Mouse (Mus musculus) intestine, embryonic 15.5 days (tissue): ENCODE results near the gene Agap1. TPM values are rescaled to one million over a fixed set of nuclear protein-coding genes. Genes with fewer than 3 reads are reported as not detected.

Source experiments
- ATAC-seq: fragments of 200-750 bp; cut with Nextera tagmentation; 2 replicates; pipeline ENCODE4 v1.8.0; 2017; ENCODE audit warnings: moderate TSS enrichment, moderate library complexity
- H3K27ac ChIP-seq: fragments of 300-500 bp; sonication (generic); 2 replicates; pipeline ENCODE4 v1.5.1; 2015; ENCODE audit warnings: mild to moderate bottlenecking, inconsistent platforms
- H3K27me3 ChIP-seq: fragments of 300-500 bp; sonication (generic); replicated peaks from 2 replicates; pipeline ENCODE4 v1.6.1; 2015; ENCODE audit warnings: inconsistent platforms
- H3K36me3 ChIP-seq: fragments of 300-500 bp; sonication (generic); 2 replicates; pipeline ENCODE4 v1.6.1; 2015; ENCODE audit warnings: inconsistent platforms
- H3K4me1 ChIP-seq: fragments of 300-500 bp; sonication (generic); replicated peaks from 2 replicates; pipeline ENCODE4 v1.6.1; 2015; ENCODE audit warnings: inconsistent platforms
- H3K4me2 ChIP-seq: fragments of 300-500 bp; sonication (generic); replicated peaks from 2 replicates; pipeline ENCODE4 v1.6.1; 2015; ENCODE audit warnings: mild to moderate bottlenecking, inconsistent platforms
- H3K4me3 ChIP-seq: fragments of 300-500 bp; sonication (generic); replicated peaks from 2 replicates; pipeline ENCODE4 v1.5.1; 2015; ENCODE audit warnings: inconsistent platforms
- H3K9ac ChIP-seq: fragments of 300-500 bp; sonication (generic); 2 replicates; pipeline ENCODE4 v1.6.1; 2015; ENCODE audit warnings: inconsistent platforms
- H3K9me3 ChIP-seq: fragments of 300-500 bp; sonication (generic); 2 replicates; pipeline ENCODE4 v1.6.1; 2016; ENCODE audit warnings: inconsistent platforms
- WGBS: fragments of 180-500 bp; shearing (Covaris S2); methylation state at CpG from one replicate; pipeline ENCODE4 v1.1.7; 2015; 5-methylcytosine and 5-hydroxymethylcytosine counted together
- polyA plus RNA-seq: library from polyadenylated mRNA; unstranded; fragments of >200 nt; fragmentation: Nextera tagmentation; extraction: Ambion mirVana; gene quantifications from 2 replicates; pipeline ENCODE4 v1.2.1, GENCODE M21; 2015

The Agap1 gene
- polyA plus RNA-seq, 1 experiment from 2014 or later: 9.4 TPM

- Histone ChIP-seq H3K4me2 (peak overlapping the region; percentile 26), H3K27ac (no peak overlapping the region), H3K9ac (no peak overlapping the region), H3K9me3 (no peaks in the 10 kb centered on the region), H3K4me3 (no peak overlapping the region), H3K36me3 (no peaks in the 10 kb centered on the region), H3K27me3 (peaks cover 97% of the 10 kb centered on the region), H3K4me1 (peaks cover 27% of the 10 kb centered on the region)
- no peak for ATAC-seq
- WGBS: 9% methylated on average over 6 of the region's 6 CpGs
Measured at GRCm38 (mm10) chr1:89929181-89929580, 474.6 kb downstream of the Agap1 start.

DNA sequence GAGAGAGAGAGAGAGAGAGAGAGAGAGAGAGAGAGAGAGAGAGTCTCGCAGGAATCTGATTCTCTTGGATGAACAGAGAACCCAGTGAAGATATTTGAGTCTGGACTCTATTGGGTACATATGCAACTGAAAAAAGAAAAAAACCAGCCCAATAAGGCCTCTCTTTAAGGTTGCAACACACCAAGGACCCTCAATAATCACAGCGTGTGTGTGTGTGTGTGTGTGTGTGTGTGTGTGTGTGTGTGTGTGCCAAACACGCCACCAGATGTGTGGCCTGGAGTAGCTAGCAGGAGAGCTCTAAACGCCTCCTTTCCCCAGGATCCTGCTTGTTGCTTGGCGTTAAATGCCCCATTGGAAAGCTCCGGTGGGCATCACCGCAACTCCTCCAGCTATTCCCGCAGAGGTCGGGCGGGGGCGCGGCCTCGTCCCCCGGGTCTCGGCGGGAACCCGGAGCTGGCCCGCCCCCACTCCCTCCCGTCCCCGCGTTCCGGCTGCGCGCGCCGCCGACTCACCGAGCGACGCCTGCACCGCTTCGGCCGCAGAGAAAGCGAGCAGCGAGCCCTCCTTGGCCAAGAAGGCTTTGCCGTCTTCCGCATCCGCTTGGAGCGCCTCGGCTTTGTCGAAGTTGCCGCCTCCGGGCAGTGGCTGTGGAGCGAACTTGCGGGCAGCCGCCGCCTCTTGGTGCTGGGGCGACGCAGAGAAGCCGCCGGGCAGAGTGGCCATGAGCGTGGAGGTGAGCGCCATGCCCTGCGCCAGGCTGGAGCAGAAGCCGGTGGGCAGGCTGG, 475.3 kb downstream of the Agap1 start:
- Histone ChIP-seq H3K4me3 (peak overlapping the region; percentile 39), H3K4me2 (peak overlapping the region; percentile 88), H3K27ac (no peak overlapping the region), H3K27me3 (peaks cover 92% of the 10 kb centered on the region), H3K9ac (peak overlapping the region; percentile 17; the same call in 1 of the 2 replicates), H3K9me3 (no peaks in the 10 kb centered on the region), H3K4me1 (peaks cover 27% of the 10 kb centered on the region), H3K36me3 (no peaks in the 10 kb centered on the region)
- ATAC-seq: peak; percentile 9; the same call in 1 of the 2 replicates
- WGBS: under 1% methylated on average over 55 of the region's 55 CpGs

DNA sequence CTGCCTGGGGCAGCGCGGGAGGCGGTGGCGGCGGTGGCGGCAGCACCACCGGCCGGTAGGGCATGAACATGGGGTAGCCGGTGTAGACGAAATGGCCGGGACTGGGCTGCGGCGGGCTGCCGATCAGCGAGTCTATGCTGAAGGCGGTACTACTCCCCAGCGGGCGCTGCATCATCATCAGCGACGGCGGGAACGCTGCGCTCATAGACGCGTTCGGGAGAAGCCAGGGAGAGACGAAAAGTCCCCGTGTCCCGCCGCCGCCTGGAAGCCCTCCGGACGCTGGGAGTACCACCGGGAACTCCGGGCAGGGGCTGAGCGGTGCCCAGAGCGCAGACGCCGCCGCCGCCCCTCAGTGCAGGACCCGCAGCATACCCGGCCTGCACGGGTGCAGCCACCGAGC, 475.9 kb downstream of the Agap1 start:
- WGBS: under 1% methylated on average over 45 of the region's 45 CpGs
- H3K27ac ChIP-seq: no peak overlapping the region
- peak overlapping the region; percentile 17; the same call in 1 of the 2 replicates for H3K9ac ChIP-seq

GRCm38 (mm10) chr1:89931120-89931519, 476.5 kb downstream of the Agap1 start, which contains the start of gene Gbx2:
Gene Gbx2, minus strand, starts transcription at chr1:89931179.
- Histone ChIP-seq H3K4me2 (peak within 1 kb of the TSS; percentile 88), H3K9me3 (no peaks in the 10 kb centered on the region), H3K27ac (no peak within 1 kb of the TSS), H3K36me3 (no peaks in the 10 kb centered on the region), H3K4me3 (peak within 1 kb of the TSS; percentile 39), H3K9ac (peak within 1 kb of the TSS; percentile 17; the same call in 1 of the 2 replicates), H3K27me3 (peaks cover 90% of the 10 kb centered on the region), H3K4me1 (peaks cover 27% of the 10 kb centered on the region)
- ATAC-seq: peak; percentile 83
- under 1% methylated on average over 33 of the region's 33 CpGs for WGBS

More for the DNA sequence above, 475.9 kb downstream of the Agap1 start:
- peaks cover 90% of the 10 kb centered on the region for H3K27me3 ChIP-seq
- H3K36me3 ChIP-seq: no peaks in the 10 kb centered on the region
- peak overlapping the region; percentile 88 for H3K4me2 ChIP-seq
- ATAC-seq: peak; percentile 37
- H3K4me3 ChIP-seq: peak overlapping the region; percentile 39
- H3K4me1 ChIP-seq: peaks cover 27% of the 10 kb centered on the region
- no peaks in the 10 kb centered on the region for H3K9me3 ChIP-seq

GRCm38 (mm10) chr1:89932021-89932423, 477.4 kb downstream of the Agap1 start:
- WGBS: 4% methylated on average over 19 of the region's 19 CpGs
- H3K4me3 ChIP-seq: no peak overlapping the region
- peaks cover 90% of the 10 kb centered on the region for H3K27me3 ChIP-seq
- H3K4me2 ChIP-seq: no peak overlapping the region
- no peaks in the 10 kb centered on the region for H3K9me3 ChIP-seq
- H3K4me1 ChIP-seq: peaks cover 25% of the 10 kb centered on the region
- H3K36me3 ChIP-seq: no peaks in the 10 kb centered on the region
- H3K27ac ChIP-seq: no peak overlapping the region
- H3K9ac ChIP-seq: no peak overlapping the region
- ATAC-seq: no peak

- 2% methylated on average over 16 of the region's 16 CpGs for WGBS
- H3K4me1 ChIP-seq: peaks cover 23% of the 10 kb centered on the region
- ATAC-seq: no peak
- no peaks in the 10 kb centered on the region for H3K9me3 ChIP-seq
- no peak overlapping the region for H3K4me2 ChIP-seq
- no peaks in the 10 kb centered on the region for H3K36me3 ChIP-seq
- H3K27me3 ChIP-seq: peaks cover 90% of the 10 kb centered on the region
- H3K9ac ChIP-seq: no peak overlapping the region
- no peak overlapping the region for H3K4me3 ChIP-seq
- H3K27ac ChIP-seq: no peak overlapping the region
Measured at GRCm38 (mm10) chr1:89932616-89933015, 478.0 kb downstream of the Agap1 start.

- no peaks in the 10 kb centered on the region for H3K36me3 ChIP-seq
- H3K27me3 ChIP-seq: peaks cover 90% of the 10 kb centered on the region
- 12% methylated on average over 6 of the region's 6 CpGs for WGBS
- H3K9me3 ChIP-seq: no peaks in the 10 kb centered on the region
- ATAC-seq: no peak
- H3K4me2 ChIP-seq: no peak overlapping the region
- no peak overlapping the region for H3K27ac ChIP-seq
- no peak overlapping the region for H3K4me3 ChIP-seq
- H3K4me1 ChIP-seq: peaks cover 23% of the 10 kb centered on the region
- no peak overlapping the region for H3K9ac ChIP-seq
Measured at GRCm38 (mm10) chr1:89933028-89933427, 478.4 kb downstream of the Agap1 start.

DNA sequence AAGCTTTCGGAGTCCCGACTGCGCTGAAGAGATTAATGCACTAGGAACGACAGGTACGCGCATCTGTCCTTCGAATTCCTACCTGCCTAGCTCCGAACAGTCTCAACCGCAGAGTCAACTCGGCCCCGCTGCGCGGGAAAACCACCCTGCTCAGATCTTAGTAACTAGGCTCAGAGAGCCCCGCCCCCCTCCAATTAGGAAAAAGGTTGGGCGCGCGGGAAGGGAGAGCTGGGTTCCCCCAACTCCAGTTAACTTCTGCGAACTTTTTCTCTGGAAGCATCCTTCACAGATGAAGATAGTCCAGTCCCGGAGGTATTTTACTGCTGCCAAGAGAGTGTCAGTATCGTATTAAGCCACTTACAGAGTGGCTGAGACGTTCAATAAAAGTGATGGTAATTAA, 479.2 kb downstream of the Agap1 start:
- Histone ChIP-seq H3K36me3 (no peaks in the 10 kb centered on the region), H3K27ac (no peak overlapping the region), H3K4me1 (peaks cover 23% of the 10 kb centered on the region), H3K27me3 (peaks cover 88% of the 10 kb centered on the region), H3K4me2 (no peak overlapping the region), H3K9ac (no peak overlapping the region), H3K4me3 (no peak overlapping the region), H3K9me3 (no peaks in the 10 kb centered on the region)
- WGBS: 2% methylated on average over 21 of the region's 21 CpGs
- no peak for ATAC-seq

GRCm38 (mm10) chr1:89934316-89935260, 480.0 kb downstream of the Agap1 start:
- H3K4me2 ChIP-seq: no peak overlapping the region
- ATAC-seq: no peak
- no peak overlapping the region for H3K27ac ChIP-seq
- no peak overlapping the region for H3K4me3 ChIP-seq
- H3K27me3 ChIP-seq: peaks cover 87% of the 10 kb centered on the region
- H3K9me3 ChIP-seq: no peaks in the 10 kb centered on the region
- peaks cover 23% of the 10 kb centered on the region for H3K4me1 ChIP-seq
- no peak overlapping the region for H3K9ac ChIP-seq
- no peaks in the 10 kb centered on the region for H3K36me3 ChIP-seq
- WGBS: 11% methylated on average over 19 of the region's 19 CpGs

DNA sequence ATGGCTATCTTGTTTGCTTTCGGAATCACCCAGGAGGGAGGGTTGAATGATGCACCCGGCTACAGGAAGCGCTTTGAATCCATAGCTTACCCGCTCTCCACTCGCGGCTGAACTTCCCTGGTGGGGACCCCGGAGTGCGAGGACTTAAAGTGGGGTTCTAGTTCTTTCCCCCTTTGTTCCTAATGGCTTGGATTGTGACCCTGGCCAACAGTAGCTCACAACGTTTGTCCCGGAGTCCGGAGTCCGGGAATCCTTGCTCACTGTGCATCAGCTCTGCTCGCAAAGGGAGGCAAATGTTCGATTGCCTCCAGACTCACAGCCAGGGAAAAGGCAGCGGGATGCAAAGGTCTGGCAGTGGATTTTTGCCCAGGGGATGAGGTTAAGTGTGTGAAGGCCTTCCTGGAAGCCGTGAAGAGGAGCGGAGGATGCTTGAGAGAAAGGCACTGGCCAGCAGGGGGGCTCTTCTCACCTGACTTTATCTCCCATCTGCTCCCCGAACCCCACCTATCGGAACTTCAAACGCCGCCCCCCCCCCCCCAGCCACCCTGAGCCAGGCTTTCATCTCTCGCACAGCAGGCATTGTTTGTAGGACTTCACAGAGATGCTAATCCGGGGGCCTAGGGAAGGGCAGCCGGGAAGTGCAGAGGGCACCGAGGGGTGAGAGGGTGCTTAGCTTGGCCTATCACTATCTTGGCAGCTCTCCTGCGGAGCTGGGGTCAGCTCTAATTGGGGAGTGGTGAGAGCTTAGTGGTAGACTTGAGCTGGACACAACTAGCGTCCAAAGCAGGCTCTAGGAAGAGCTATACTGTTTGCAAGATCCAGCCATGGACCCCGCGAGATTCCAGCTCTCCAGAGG, 481.1 kb downstream of the Agap1 start:
- no peak overlapping the region for H3K9ac ChIP-seq
- H3K4me1 ChIP-seq: peaks cover 21% of the 10 kb centered on the region
- no peak for ATAC-seq
- no peaks in the 10 kb centered on the region for H3K36me3 ChIP-seq
- 4% methylated on average over 29 of the region's 29 CpGs for WGBS
- H3K27me3 ChIP-seq: peaks cover 85% of the 10 kb centered on the region
- H3K4me3 ChIP-seq: no peak overlapping the region
- H3K4me2 ChIP-seq: no peak overlapping the region
- no peaks in the 10 kb centered on the region for H3K9me3 ChIP-seq
- H3K27ac ChIP-seq: no peak overlapping the region

DNA sequence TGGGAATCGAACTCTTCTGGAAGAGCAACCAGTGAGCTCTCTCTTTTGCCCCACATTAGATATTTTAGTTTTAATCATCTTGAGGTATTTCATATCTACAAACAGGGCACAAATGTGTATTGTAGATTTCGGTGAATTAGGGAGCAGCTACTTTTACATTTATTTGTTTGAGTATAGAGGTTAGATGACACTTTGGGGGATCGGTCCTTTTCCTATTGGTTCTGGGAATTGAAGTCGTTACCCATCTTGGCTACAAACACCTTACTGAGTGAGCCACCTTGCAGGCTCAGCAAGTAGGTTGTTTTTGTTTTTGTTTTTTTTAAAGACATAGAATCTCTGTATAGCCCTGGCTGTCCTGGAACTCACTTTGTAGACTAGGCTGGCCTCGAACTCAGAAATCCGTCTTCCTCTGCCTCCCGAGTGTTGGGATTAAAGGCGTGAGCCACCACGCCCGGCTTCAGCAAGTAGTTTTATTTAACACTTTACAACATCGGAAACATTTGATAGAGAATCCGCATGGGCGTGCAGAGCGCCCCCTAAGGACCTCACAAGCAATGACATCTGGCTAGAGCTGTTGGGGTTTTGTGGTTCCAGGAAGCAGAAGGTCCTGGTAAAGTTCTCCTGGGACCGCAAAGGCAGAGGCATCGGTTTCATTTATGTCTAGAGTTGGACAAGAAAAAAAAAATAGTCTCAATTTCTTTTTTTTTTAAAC, 484.4 kb downstream of the Agap1 start:
- 32% methylated on average over 16 of the region's 16 CpGs for WGBS
- peaks cover 15% of the 10 kb centered on the region for H3K4me1 ChIP-seq
- ATAC-seq: no peak
- peaks cover 79% of the 10 kb centered on the region for H3K27me3 ChIP-seq
- H3K27ac ChIP-seq: no peak overlapping the region
- H3K36me3 ChIP-seq: no peaks in the 10 kb centered on the region
- no peak overlapping the region for H3K4me3 ChIP-seq
- no peaks in the 10 kb centered on the region for H3K9me3 ChIP-seq
- no peak overlapping the region for H3K9ac ChIP-seq
- no peak overlapping the region for H3K4me2 ChIP-seq
